Mouse (Mus musculus) retina, postnatal 1 day (tissue): ENCODE results near the gene Rasgrp3.
"Not testable (repeated sequence)": the region's sequence is repeated elsewhere in the genome, so short reads cannot be mapped to it uniquely, and the experiment has no call there.

Source experiments
- DNase-seq: peaks from one replicate; pipeline ENCODE4 v3.0.0-alpha.2; 2012

Rasgrp3 gene

DNA sequence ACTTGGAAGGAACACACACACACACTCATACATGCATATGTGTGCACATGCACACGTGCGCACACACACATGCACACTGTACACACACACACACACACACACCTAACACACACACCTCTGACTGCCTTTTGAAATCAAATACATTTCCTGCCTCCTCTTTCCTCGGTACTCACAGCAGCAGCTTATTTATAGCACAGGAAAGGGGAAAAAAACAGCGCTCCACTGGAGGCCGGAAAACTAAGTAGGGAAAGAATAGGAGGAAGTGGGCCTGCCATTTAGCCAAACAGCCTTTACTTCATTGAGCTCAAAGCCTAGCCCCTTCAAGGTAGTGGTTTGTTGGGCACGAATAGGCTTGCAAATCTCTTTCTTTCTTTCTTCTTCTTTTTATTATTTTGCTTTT, at the start of gene Rasgrp3:
Gene Rasgrp3 (plus strand): TSS at position 298 of the 400 bp plus-strand sequence.
- no peak for DNase-seq

DNA sequence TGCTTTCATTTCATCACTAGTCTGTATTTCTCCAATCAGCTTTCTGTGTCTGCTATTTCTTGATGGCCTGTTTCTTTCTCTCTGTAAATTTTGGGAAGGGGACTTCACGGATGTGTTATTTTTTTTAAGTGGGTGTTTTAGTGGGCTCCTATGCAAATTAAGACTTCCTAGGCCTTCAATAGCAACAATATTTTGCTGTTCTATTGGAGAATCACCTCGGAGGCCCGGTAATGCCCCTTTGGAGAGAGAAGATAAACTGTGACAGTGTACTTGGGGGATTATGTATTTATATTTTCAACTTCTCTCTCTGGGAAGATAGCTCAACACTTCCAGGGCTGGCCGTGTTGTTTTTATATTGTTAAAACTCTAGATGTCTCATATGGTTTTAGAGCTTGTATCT, 47.3 kb upstream of the Rasgrp3 start:
- DNase-seq, result no peak

DNA sequence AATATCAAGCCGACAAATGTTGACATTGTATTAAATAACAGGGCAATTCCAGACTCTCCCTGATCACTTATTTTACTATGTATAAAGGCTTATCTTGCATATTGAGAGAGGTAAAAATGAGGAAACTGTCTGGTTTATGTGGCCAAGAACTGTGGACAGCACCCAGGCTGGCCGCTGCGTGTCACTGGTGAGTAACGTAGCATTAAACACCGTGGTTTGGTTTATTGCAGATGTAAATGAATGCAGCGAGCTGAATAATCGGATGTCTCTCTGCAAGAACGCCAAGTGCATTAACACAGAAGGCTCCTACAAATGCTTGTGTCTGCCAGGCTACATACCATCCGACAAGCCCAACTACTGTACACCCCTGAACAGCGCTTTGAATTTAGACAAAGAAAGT, 45.6 kb upstream of the Rasgrp3 start:
- no peak for DNase-seq

DNA sequence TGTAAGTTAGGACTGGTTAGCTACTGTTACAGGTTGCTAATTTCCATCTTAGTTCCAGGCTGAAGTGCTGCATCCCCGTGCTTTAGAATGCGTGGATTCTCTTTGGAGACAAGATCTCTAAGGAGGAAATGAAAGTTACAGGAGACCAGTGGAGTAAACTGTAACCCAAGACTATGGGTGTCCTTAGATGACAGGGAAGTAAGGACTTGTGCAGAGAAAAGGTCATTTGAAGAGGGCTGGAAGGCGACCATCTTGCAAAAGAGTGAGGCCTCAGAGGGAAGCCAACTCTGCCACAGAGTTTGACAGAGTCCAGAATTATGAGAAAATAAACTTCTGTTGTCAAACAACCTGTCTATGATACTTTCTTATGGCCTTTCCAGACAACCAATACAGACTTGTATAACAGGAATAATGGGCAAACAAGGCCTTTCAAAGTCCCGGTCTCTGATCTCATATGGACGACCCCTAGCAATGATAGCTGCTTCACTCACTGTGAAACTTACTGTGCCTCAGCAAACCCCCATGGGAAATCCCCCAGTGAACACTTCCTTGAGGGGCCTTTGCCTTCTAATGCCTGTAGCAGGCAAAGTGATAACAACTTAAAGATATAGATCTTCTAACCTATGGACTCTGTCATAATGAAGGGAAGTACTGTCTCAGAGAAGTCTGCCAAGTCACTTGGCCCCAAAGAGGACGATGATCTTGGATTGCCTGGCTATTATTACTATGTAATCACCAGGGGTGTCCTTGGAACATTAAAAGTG, 44.1 kb upstream of the Rasgrp3 start:
- DNase-seq, result no peak

DNA sequence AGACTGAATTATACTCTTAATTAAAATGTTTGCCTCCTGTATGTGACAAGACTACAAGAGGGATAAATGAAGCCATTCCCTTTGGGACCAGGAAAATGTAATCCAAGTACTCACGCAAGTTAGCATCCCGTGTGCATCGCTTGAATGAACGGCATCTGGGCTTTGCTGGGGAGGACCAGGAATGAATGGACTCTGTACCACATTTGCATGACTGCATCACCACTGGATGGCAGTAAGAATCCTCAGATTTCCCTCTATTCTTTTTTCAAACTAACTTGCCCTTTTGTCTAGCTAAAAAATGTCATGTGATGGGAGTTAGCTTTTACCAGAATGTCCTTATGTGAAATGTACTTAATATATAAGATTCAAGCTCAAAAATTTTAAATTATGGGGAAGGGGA, 29.3 kb upstream of the Rasgrp3 start:
- peak; percentile 33 for DNase-seq

DNA sequence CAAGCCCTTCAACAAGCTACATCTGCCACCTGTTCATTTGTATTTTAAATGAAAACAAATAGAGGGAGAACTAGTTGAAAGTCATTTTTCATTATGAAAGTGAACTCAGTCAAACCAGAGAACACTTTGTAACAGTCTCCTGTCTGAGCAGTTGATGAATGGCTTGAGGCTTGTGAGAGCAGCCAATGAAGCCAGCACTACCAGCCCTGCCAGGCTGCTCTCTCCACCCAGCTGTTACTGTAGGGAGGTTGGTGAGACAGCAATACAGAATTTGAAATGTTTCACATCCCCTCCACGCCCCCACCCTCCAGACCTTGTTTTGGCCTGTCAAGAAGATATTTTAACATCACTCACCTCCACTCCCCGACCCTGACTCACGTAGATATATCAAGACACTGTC, 18.8 kb upstream of the Rasgrp3 start:
- no peak for DNase-seq

DNA sequence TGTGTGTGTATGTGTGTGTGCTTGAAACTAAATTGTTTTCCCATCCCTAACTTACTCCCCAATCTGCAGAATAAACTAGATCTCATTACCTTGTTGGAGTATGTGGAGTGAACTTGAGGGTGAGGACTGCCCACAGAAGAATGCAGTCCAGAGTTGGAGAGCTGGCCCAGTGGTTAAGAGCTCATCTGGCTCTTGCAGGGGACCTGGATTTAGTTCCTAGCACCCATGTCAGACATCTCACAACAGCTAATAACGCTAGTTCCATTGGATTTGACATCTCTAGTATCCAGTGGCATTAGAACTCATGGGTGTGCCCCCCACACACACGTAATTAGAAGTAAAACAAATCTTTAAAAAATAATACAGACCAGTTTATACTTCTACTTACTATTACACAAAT, 1.5 kb upstream of the Rasgrp3 start:
- DNase-seq, result no peak

DNA sequence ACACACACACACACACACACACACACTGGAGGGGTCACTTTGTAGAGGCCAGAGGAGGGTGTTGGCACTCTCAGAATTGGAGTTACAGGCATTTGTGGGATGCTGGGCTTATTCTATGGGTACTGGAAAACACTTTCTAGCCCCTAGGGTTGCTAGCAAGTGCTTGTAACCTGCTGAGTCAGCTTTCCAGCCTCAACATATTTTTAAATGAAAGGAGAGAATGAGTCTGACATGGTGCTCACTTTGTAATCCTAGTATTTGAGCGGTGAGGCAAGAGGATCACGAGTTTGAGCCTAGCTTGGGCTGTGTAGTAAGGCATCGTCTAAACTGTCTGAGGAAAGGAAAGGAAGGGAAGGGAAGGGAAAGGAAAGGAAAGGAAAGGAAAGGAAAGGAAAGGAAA, 825 bp upstream of the Rasgrp3 start:
- no peak for DNase-seq

DNA sequence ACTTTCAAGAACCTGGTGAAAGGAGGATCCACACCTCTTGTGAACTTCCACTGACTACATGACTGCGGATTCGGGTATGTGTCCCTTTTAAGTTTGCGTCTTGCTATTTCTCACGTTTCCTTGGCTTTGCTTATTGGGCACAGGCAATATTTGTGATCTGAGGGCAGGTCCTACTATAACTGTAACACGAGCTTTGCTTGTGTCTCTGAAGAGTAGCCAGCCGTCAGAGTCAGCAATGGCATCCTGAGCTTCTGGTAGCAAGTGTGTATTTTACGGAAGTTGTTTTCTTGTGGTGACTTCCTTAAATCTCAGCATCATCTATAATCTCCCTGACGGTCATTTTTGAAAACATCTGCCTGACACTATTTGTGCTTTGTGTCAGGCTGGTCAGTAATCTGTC, 399 bp downstream of the Rasgrp3 start:
- no peak for DNase-seq

DNA sequence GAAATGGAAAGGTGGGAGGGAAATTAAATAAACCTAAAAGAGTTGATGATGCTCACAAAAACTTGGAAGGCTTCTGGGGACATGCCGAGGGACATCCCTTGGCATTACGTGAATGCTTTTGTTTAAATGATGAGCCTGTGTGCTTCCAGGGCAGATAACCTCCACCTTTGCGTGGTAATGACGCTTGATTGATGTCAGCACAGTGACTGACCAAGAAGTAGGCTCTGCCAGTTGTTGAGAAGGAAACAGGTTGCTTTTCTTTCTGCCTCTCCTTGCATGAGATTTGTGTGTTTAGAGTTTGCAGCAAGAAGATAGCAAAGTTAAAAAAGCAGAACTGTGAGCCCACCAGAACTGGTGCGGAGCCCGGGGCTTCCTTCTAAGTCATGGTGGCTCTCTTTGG, 1.1 kb downstream of the Rasgrp3 start:
- DNase-seq, result no peak

DNA sequence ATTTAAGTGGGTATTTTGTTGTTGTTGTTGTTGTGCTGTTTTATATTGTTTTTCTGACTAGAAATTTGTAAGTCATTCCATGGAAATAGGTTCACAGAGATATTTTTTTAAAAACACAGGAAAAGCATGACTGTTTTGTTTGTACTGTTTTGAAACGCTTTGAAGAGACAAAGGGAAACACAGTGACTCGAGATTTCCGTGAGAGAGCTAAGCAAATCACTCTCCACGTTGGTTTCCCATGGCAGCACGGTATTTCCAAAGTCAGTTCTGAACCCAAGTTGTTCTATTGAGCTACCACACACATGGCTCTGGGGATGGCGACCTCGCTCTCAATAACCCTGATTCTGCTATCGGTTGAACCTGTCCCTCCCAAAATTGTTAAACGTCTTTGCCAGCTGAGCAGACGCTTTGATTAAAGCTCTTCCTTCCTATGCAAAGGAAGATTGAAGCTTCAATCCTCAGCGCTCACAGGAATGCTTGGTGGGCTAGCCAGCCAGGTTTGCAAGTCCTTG, 1.6 kb downstream of the Rasgrp3 start:
- no peak for DNase-seq

DNA sequence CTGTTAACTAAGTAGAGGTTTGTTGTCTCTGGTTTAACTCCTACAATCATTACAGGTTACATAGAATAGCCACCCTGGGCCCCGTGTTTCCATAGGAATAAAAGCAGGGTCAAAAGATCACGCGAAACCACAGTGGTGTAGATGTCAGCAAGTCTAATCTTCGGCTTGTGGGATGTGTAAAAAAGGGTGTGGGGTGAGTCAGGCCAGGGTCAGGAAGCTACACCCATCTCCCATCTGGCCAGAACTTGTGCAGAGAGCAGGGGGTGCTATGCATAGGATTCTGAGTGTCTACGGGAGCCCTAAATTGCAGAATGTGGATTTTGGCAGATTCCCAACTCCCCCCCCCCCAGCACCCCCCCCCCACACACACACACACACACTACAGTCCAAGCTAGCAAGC, 2.5 kb downstream of the Rasgrp3 start:
- no peak for DNase-seq

DNA sequence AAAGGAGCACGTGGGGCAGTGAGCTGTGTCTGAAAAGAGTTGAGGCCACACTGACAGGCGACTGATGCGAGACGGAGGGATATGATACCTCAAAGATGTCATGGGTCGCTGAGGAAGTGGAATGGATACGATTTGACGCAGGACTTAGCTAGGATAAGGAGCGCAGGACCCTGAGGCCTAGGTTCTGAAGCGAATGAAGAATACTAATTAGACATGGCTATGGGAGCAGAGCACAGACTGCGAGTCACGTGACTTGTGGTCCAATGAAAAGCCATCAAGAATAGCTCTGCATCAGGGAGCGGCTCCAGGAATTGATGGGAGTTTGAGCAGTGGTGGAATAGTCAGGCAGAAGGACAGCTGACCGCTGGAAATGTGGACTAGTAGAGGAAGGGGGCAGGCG, 3.4 kb downstream of the Rasgrp3 start:
- peak; percentile 67 for DNase-seq

DNA sequence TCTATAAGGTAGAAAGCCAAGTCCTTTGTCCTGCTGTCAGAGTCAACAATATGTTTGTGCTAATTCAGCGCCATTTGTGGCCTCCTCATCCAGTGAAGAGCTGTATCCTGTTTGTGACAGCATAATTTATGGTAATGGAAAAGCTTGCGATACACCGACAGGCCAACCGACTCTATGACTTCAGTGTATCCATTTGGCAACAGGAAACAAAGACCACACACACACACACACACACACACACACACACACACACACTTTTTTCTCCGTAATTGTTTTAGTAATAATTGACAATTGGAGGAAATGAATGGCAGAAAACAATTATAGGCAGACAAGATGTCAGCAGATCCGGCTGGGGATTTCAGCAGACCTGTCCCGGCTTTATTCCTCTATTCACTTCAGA, 4.9 kb downstream of the Rasgrp3 start:
- no peak for DNase-seq

DNA sequence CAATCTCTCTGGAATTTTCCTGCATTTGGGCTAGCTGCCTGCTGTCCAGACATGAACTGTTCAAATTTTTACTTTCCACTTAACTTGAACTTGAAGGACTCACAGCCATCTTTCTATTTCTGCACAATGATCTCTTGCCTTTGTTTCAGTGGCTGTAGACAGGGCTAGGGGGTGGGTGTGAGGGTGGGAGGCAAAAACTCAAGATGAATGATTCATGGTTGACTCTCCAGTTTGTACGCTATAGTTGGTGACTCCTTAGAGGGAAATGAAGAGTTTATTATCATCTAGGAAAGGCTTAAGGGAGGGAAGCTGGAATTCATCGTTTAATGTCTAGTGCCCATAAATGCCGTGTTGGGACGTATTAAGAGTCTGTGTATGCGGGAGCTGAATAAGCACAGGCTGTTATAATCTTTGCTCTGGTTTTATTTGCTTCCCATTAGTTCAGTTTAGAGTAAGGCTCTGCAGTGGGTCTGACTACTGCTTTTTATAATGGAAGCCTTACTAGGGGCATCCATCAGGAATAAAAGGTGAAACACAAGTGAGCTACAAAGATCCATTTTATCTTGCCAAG, 5.6 kb downstream of the Rasgrp3 start:
- DNase-seq, result no peak

DNA sequence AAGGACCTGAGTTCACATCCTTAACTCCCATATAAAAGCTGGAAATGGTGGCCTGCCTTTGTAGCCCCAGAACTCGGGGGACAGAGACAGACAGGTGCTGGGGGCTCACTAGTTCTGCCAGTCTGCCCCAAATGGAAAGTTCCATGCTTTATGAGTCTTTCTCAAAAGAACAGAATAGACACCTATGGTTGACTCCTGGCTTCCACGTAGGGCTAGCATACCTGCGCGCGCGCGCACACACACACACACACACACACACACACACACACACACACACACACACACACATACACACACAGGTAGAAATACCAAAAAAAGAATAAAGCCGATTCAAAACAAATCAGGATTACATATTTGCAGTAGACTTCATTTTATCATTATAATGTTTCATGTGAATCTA, 6.7 kb downstream of the Rasgrp3 start:
- no peak for DNase-seq

DNA sequence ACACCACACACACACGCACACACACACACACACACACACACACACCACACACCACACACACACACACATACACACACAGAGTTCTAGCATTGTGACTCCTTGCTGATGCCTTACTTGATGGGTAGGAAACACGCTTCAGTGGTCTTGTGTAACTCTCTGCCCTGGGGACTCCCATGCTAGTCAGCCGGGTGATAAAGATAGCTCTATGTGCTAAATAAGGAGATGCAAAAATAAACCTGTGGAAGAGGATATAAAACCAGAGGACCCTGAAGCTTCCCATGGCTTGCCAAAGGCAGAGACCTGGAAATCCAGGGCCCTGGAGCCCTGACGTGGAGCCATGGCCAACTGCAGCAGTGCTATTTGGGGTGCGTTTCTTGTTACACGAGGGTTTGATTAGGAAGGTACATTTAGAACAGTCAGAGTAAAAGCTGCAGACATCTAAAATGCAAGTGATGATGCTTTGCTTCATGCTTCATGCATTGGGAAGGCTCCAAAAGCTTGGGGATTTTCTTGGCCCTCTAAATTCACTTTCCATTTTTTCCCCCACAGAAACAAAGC, 7.4 kb downstream of the Rasgrp3 start:
- DNase-seq, result no peak

DNA sequence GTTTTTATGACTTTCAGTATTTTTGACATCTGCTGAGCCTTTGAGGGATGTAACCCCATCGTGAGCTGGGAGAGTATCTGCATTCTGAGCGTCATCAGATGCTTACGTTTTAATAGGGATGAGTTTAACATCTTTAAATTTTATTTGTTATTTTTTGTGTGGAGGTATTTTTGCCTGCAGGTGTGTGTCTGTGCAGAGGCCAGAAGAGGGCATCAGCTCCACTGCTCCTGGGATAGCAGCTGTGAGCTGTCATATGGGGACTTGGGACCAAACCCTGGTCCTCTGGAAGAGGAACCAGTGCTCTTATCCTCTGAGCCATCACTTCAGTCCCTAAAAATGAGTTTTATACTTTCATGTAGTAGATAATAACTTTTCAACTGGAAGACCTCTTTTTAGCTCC, 12.6 kb downstream of the Rasgrp3 start:
- DNase-seq, result no peak

DNA sequence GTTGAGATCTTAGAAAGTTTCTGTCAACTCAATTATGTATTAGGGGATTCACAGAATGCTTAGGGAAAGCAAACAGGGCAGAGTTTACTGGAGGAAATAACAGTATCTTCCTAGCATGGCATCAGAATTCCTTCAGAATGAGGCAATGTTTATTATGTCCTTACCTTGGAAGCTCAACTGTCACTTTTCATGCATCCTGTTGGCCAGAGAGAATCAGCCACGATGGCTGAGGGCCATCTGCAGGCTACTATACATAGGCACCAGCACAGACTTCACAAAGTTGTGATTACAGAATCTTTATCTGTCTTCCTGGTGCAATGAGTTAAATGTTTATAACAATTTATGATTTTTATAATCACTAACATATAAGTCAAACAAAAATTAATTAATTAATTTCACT, 13.3 kb downstream of the Rasgrp3 start:
- no peak for DNase-seq

DNA sequence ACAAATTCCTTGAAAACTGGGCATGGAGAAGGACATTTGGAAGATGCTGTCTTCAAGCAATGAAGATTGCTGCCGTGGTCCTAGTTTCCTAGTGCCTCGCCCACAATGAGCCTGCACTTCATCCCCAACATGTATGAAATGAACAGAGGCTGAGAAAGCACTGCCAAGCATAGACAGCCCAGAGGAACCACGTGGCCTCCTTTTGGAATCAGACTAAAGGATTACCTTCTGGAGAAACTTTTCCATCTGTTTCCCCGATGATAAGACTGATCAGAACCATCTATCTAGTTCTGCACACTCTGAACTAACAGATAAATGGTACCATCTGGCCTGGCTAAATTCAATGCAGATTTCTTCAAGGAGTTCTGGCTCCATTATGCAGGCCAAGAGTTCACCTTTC, 16.6 kb downstream of the Rasgrp3 start:
- no peak for DNase-seq

DNA sequence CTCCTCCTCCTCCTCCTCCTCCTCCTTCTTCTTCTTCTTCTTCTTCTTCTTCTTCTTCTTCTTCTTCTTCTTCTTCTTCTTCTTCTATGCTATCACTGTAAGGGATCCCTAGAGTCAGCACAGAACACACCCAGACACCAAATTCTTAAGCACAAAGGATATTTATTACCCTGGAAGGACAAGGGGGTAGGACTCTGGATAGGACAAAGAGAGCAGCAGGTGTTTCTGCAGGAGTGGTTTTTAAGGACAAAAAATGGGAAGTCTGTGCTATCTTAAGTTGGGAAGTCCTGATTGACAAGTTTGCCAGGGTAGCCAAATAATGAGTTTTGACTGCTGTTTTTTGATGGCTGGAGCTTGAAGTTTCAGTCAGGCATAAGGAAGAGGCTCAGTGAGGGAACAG, 17.9 kb downstream of the Rasgrp3 start:
- DNase-seq, result no peak

DNA sequence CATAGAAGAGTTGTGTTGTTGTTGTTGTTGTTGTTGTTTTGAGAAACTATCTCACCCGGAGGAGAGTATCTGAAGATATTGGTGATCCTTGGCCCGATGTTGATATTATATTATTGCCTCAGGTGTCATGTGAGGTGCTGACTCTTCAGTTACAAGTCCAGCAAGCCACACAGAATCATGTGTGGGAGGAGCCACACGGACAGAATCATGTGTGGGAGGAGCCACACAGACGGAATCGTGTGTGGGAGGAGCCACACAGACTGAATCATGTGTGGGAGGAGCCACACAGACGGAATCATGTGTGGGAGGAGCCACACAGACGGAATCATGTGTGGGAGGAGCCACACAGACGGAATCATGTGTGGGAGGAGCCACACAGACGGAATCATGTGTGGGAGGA, 20.4 kb downstream of the Rasgrp3 start:
- DNase-seq, result not testable (repeated sequence)

DNA sequence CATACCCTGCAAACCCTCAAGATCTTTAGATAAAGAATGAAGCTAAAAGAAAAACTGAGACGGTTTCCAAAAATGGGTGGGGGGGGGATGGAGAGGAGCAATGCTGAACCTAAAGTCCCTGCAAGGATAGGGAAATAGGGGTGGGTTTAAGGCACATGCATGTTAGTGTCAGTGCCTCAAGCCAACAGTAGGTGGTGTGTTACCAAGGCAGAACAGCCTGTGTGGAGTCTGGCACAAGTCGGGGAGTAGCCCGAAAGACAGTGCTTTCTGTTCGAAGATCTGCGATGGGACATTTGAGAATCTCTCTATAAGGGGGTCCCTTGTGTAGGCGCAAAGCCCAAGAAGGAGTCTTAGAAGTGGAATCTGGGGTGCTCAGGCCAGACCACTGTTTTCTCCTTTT, 24.9 kb downstream of the Rasgrp3 start:
- no peak for DNase-seq

DNA sequence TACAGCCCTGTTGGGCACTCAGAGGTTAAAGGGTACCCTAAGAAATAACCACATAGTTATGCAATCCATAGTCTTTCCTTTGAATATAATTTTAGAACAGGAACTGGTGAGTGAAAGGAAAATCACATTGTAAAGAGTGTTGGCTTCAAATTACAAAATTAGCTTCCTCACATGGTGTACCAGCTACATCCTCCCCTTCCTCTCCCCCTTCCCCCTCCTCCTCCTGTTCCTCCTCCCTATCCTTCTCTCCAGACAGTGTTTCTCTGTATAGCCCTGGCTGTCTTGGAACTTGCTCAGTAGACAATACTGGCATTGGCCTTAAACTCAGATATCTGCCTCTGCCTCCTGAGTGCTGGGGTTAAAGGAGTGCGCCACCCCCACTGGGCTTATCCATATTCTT, 26.1 kb downstream of the Rasgrp3 start:
- DNase-seq, result no peak

DNA sequence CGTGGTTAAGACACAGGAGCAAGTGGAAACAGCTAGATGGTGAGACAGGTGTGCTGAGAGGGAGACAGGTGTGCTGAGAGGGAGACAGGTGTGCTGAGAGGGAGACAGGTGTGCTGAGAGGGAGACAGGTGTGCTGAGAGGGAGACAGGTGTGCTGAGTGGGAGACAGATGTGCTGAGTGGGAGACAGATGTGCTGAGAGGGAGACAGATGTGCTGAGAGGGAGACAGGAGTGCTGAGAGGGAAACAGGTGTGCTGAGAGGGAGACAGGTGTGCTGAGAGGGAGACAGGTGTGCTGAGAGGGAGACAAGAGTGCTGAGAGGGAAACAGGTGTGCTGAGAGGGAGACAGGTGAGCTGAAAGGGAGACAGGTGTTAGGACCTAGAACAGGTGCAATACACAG, 27.5 kb downstream of the Rasgrp3 start:
- DNase-seq, result not testable (repeated sequence)
